Mouse (Mus musculus) ovary, postnatal 36 days (tissue): ENCODE measurements around the gene Prkaa2.
A peak's percentile ranks its signal among the peaks of the same experiment; 100 is the strongest.

ENCODE experiments used
- DNase-seq: peaks from one replicate; pipeline ENCODE4 v3.0.0; 2022; ENCODE audit warnings: low spot score, mixed read lengths

The Prkaa2 gene

GRCm38 (mm10) chr4:105109199-105109989 lies at the start of gene Prkaa2:
Prkaa2 (minus strand) TSS chr4:105109890.
- peak; percentile 83 for DNase-seq

- DNase-seq, result no peak
These were observed 49.8 kb upstream of the Prkaa2 start for GRCm38 (mm10) chr4:105159531-105159870.

- DNase-seq, result peak; percentile 25
These were observed 49.2 kb upstream of the Prkaa2 start for GRCm38 (mm10) chr4:105158651-105159530.

GRCm38 (mm10) chr4:105158169-105158555 lies 48.5 kb upstream of the Prkaa2 start:
- peak; percentile 79 for DNase-seq

GRCm38 (mm10) chr4:105157276-105158168 lies 47.8 kb upstream of the Prkaa2 start, which contains the start of gene Plpp3:
Plpp3 (plus strand) TSS chr4:105157347.
- peak; percentile 85 for DNase-seq

GRCm38 (mm10) chr4:105156955-105157275 lies 47.2 kb upstream of the Prkaa2 start:
- no peak for DNase-seq

GRCm38 (mm10) chr4:105156281-105156680 lies 46.6 kb upstream of the Prkaa2 start:
- DNase-seq, result no peak

- no peak for DNase-seq
These were observed 43.5 kb upstream of the Prkaa2 start for GRCm38 (mm10) chr4:105153227-105153626.

- DNase-seq, result peak; percentile 70
These were observed 42.4 kb upstream of the Prkaa2 start for GRCm38 (mm10) chr4:105151911-105152690.

GRCm38 (mm10) chr4:105149492-105149891 lies 39.8 kb upstream of the Prkaa2 start:
- no peak for DNase-seq

GRCm38 (mm10) chr4:105133350-105134050 lies 23.8 kb upstream of the Prkaa2 start:
- DNase-seq, result no peak

- DNase-seq, result no peak
These were observed 22.1 kb upstream of the Prkaa2 start for GRCm38 (mm10) chr4:105131756-105132314.

- no peak for DNase-seq
These were observed 19.5 kb upstream of the Prkaa2 start for GRCm38 (mm10) chr4:105129212-105129611.

GRCm38 (mm10) chr4:105122429-105122828 lies 12.7 kb upstream of the Prkaa2 start:
- peak; percentile 67 for DNase-seq

- DNase-seq, result no peak
These were observed 11.4 kb upstream of the Prkaa2 start for GRCm38 (mm10) chr4:105121081-105121480.

GRCm38 (mm10) chr4:105113468-105113867 lies 3.8 kb upstream of the Prkaa2 start:
- no peak for DNase-seq

- no peak for DNase-seq
These were observed 3.4 kb upstream of the Prkaa2 start for GRCm38 (mm10) chr4:105113042-105113441.

- DNase-seq, result no peak
These were observed 2.1 kb upstream of the Prkaa2 start for GRCm38 (mm10) chr4:105111770-105112169.

- no peak for DNase-seq
These were observed 970 bp upstream of the Prkaa2 start for GRCm38 (mm10) chr4:105110684-105111035.

GRCm38 (mm10) chr4:105109990-105110683 lies 447 bp upstream of the Prkaa2 start:
- DNase-seq, result no peak
